Mouse (Mus musculus): ENCODE results near the gene Fam173b. TPM values are rescaled to one million over a fixed set of nuclear protein-coding genes. Genes with fewer than 3 reads are reported as not detected.

Fam173b gene
- polyA plus RNA-seq, 1 experiment from 2014 or later: 12.0 TPM

DNA sequence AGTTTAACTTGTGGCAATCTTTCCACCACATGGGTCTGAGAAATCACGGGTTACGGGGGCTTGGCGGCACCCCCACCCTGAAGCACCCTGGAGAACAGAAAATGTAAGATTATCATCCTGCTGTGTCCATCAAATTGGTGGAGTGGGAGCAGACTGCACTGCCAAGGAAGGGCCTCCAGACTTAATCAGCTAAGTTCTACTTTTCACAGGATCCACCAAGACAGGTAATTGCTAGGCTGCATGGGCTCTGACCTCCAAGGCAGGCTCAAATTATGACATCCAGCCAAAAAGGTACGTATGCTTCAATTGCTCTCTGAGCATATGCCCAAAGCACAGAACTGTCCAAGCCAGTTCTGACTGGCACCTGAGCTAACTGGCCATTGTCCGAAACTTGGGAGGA is 11.5 kb upstream of the Fam173b start:
- Histone ChIP-seq H3K4me2 (no peak overlapping the region), H3K9ac (no peak overlapping the region), H3K27ac (no peak overlapping the region), H3K36me3 (ENCODE audit: poor library complexity, severe bottlenecking) (peaks cover 68% of the 10 kb centered on the region), H3K9me3 (replicated peaks) (no peaks in the 10 kb centered on the region), H3K4me3 (no peak overlapping the region), H3K4me1 (no peaks in the 10 kb centered on the region), H3K27me3 (no peaks in the 10 kb centered on the region)
- no peak for ATAC-seq
- WGBS: 92% methylated on average over 5 of the region's 5 CpGs

DNA sequence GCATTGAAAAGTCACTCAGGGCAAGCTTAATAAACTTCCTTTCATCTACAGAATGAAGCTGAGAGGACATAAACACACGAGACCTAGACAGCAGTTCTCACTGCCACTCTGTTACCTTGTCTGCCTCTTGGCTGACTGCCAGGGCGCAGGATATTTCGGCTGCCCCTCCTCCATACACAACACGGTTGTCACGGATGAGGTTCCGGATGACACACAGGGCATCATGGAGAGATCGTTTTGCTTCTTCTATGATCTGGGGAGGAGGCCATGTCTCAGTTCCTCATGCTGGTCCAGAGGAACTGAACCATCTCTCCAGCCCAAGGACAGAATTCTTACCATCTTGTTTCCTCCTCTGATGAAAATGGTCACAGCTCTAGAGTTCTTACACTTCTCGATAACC is 9.1 kb upstream of the Fam173b start:
- H3K9ac ChIP-seq: no peak overlapping the region
- H3K36me3 ChIP-seq (ENCODE audit: poor library complexity, severe bottlenecking): peaks cover 92% of the 10 kb centered on the region
- no peak overlapping the region for H3K27ac ChIP-seq
- 86% methylated on average over 8 of the region's 8 CpGs for WGBS
- H3K4me1 ChIP-seq: no peaks in the 10 kb centered on the region
- no peaks in the 10 kb centered on the region for H3K27me3 ChIP-seq
- no peak overlapping the region for H3K4me2 ChIP-seq
- H3K9me3 ChIP-seq (replicated peaks): no peaks in the 10 kb centered on the region
- no peak overlapping the region for H3K4me3 ChIP-seq
- no peak for ATAC-seq

DNA sequence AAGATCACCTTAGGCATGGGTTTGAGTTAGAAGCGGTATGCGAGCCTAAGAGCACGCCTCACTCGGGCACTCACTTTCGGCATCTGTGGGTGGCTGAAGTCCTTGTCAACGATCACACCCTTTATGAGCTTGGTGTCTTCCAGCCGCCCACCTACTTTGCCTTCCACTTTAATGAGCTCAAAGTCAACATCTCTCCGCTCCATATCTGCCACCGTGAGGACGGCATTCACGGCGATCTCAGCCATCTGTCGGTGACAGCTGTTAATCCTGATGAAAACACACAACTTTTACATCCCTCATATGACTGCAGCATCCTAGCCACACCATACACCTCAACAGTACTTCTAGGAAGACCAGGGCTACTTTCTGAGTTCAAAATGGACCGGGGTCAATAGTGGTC is 7.4 kb upstream of the Fam173b start:
- Histone ChIP-seq H3K27me3 (no peaks in the 10 kb centered on the region), H3K9ac (no peak overlapping the region), H3K27ac (no peak overlapping the region), H3K4me1 (peaks cover 10% of the 10 kb centered on the region), H3K4me2 (no peak overlapping the region), H3K9me3 (replicated peaks) (no peaks in the 10 kb centered on the region), H3K4me3 (no peak overlapping the region), H3K36me3 (ENCODE audit: poor library complexity, severe bottlenecking) (peaks cover 87% of the 10 kb centered on the region)
- no peak for ATAC-seq
- 88% methylated on average over 14 of the region's 14 CpGs for WGBS

DNA sequence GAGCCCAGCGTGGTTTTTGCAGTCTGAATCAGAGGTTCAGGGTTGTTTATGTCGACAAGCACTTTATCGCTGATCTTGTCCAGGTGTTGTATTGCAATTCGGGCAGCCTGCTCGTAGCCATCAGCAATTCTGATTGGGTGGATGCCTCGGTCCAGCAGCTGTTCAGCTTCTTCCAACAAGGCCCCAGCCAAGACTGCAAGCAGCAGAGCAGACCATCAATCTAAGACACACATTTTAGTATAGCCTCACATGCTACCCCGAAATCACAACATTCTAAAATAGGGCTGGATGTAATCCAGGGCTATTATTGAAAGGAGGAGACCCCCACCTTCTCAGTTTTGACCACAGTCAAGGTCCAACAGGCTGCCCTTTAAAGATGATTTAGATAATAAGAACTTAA is 6.0 kb upstream of the Fam173b start:
- ATAC-seq: no peak
- peaks cover 24% of the 10 kb centered on the region for H3K4me1 ChIP-seq
- no peak overlapping the region for H3K4me3 ChIP-seq
- no peak overlapping the region for H3K9ac ChIP-seq
- H3K4me2 ChIP-seq: no peak overlapping the region
- no peaks in the 10 kb centered on the region for H3K27me3 ChIP-seq
- no peaks in the 10 kb centered on the region for H3K9me3 ChIP-seq (replicated peaks)
- H3K27ac ChIP-seq: no peak overlapping the region
- 96% methylated on average over 7 of the region's 7 CpGs for WGBS
- peaks cover 74% of the 10 kb centered on the region for H3K36me3 ChIP-seq (ENCODE audit: poor library complexity, severe bottlenecking)

DNA sequence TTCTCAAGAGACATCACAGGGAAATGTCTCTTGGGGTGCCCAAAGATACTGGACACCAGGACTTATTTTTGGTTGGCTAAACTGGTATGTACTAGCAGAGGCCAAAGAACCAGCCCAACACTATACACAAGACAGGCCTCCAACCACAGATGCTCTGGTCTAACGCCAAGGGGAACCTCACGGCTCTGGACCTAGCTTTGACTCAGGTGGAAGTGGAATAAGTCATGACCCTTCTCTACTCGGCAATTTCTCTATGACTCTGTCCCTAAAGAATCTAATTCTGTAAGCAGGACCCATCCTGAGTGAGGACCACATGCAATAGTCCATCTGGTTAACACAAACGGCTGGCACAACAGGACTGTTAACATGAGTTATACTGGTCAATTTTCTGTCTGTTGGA is 1.8 kb upstream of the Fam173b start:
- Histone ChIP-seq H3K27ac (no peak overlapping the region), H3K9ac (no peak overlapping the region), H3K4me3 (peak overlapping the region; percentile 98), H3K27me3 (no peaks in the 10 kb centered on the region), H3K36me3 (ENCODE audit: poor library complexity, severe bottlenecking) (peaks cover 32% of the 10 kb centered on the region), H3K4me1 (peaks cover 36% of the 10 kb centered on the region), H3K9me3 (replicated peaks) (no peaks in the 10 kb centered on the region), H3K4me2 (peak overlapping the region; percentile 89)
- no peak for ATAC-seq
- 79% methylated on average over 4 of the region's 4 CpGs for WGBS

DNA sequence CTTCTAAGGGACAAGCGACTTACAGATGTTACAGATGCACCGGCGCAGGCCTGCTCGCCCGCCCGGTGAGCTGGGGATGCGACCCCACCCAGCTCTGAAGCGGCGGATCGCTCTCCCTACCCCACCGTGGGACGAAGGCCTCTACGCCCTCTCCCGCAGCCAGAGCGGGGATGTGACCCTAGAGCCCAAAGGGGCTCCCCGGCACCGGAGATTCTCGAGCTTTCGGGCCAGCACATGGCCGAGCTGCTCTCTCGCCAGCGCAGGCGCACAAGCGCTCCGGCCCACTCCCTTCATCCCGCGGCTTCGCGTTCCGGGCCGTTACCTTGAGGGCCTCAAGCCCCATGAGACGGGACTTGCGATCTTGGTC is 390 bp upstream of the Fam173b start:
- H3K36me3 ChIP-seq (ENCODE audit: poor library complexity, severe bottlenecking): peaks cover 17% of the 10 kb centered on the region
- peak overlapping the region; percentile 89 for H3K4me2 ChIP-seq
- H3K27me3 ChIP-seq: no peaks in the 10 kb centered on the region
- ATAC-seq: peak; percentile 82
- H3K4me3 ChIP-seq: peak overlapping the region; percentile 98
- no peaks in the 10 kb centered on the region for H3K9me3 ChIP-seq (replicated peaks)
- WGBS: under 1% methylated on average over 32 of the region's 33 CpGs
- H3K4me1 ChIP-seq: peaks cover 36% of the 10 kb centered on the region
- H3K27ac ChIP-seq: peak overlapping the region; percentile 91
- peak overlapping the region; percentile 97 for H3K9ac ChIP-seq

DNA sequence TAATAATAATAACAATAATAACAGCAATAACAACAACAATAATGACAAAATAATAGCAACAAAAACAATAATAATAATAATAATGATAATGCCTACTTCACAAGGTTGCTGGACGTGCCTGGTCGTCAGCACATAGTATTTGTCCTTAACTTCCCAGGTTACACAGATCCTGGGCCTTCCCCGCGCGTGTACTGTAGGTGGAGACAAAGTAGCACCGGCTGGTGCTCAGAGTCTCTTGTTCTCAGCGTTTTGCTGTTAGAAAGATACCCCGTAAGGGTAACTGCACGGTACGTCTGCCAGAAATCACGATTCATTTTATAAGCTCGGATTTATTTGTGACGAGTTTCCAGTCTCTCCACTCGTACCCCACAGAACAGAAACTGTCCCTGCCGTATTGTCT is 774 bp downstream of the Fam173b start:
- no peaks in the 10 kb centered on the region for H3K9me3 ChIP-seq (replicated peaks)
- 6% methylated on average over 15 of the region's 15 CpGs for WGBS
- peak; percentile 74 for ATAC-seq

DNA sequence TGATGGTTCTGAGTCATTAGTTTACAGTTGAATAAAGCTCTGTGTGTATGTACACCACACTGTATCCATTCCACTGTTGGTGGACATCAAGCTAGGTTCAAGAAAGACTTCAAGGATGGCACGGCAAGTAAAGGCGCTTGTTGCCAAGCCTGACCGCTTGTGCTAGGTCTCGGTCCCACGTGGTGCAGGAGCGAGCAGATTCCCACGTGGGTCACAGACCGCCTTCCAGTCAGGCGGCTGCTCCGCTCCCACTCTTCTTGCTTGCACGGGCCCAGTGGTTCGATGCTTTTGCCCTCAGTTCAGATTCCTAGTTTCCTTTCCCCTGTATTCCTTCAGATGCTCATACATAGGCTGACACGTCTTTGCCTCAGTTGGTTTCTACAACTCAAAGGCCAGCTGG is 1.5 kb downstream of the Fam173b start:
- Histone ChIP-seq H3K4me3 (peak overlapping the region; percentile 98), H3K36me3 (ENCODE audit: poor library complexity, severe bottlenecking) (no peaks in the 10 kb centered on the region), H3K4me1 (peaks cover 36% of the 10 kb centered on the region), H3K27ac (no peak overlapping the region), H3K9ac (peak overlapping the region; percentile 97), H3K27me3 (no peaks in the 10 kb centered on the region), H3K4me2 (peak overlapping the region; percentile 68), H3K9me3 (replicated peaks) (no peaks in the 10 kb centered on the region)
- no peak for ATAC-seq
- 88% methylated on average over 13 of the region's 13 CpGs for WGBS

More for the DNA sequence above, 774 bp downstream of the Fam173b start:
- H3K36me3 ChIP-seq (ENCODE audit: poor library complexity, severe bottlenecking): peaks cover 6% of the 10 kb centered on the region
- peak overlapping the region; percentile 68 for H3K4me2 ChIP-seq
- H3K9ac ChIP-seq: peak overlapping the region; percentile 97
- H3K27me3 ChIP-seq: no peaks in the 10 kb centered on the region
- H3K27ac ChIP-seq: peak overlapping the region; percentile 91
- H3K4me1 ChIP-seq: peaks cover 36% of the 10 kb centered on the region
- H3K4me3 ChIP-seq: peak overlapping the region; percentile 98

DNA sequence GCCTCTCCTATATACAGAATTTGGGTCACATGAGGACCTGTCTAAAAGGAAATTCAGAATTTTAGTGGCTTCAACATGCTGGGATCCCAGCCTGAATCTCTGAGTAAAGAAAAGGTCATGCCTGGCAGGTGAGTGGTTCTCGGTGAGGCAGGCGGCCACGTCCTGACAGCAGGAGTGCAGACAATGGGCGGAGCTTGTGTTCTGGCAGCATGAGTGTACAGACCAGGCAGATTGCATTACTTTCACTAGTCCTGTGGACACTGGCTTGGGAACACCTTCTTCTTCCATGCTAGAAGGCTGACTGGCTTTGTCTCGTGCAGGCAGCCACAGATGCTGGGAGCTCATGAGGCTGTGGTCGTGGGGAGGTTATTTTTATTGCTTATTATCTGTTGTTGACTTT is 5.2 kb downstream of the Fam173b start:
- H3K9ac ChIP-seq: no peak overlapping the region
- H3K4me3 ChIP-seq: no peak overlapping the region
- 76% methylated on average over 6 of the region's 6 CpGs for WGBS
- ATAC-seq: no peak
- H3K36me3 ChIP-seq (ENCODE audit: poor library complexity, severe bottlenecking): peaks cover 7% of the 10 kb centered on the region; the same call in 1 of the 2 replicates
- no peak overlapping the region for H3K4me2 ChIP-seq
- no peak overlapping the region for H3K27ac ChIP-seq
- no peaks in the 10 kb centered on the region for H3K9me3 ChIP-seq (replicated peaks)
- H3K27me3 ChIP-seq: no peaks in the 10 kb centered on the region
- H3K4me1 ChIP-seq: peaks cover 9% of the 10 kb centered on the region

DNA sequence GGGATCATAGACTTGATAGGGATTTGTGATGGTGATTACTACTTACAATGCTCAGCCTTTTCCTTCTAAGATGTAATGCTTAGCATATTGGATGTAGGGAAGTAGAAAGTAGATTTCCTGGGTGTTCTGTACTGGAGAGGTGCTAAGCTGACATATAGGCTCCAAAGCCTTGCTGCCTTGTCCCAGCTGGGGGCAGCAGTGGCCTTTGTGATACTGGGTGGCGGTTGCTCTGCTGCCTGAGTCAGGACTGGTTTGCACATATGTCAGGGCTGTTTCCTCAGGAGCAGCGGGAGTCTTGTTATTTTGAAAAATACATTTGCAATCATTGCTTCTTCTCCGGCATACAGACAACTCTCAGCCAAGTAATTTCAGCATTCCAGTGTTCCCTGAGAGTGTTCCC is 9.4 kb downstream of the Fam173b start:
- no peak overlapping the region for H3K9ac ChIP-seq
- H3K27me3 ChIP-seq: no peaks in the 10 kb centered on the region
- H3K4me3 ChIP-seq: no peak overlapping the region
- H3K4me2 ChIP-seq: no peak overlapping the region
- ATAC-seq: peak; percentile 87
- 66% methylated on average over 3 of the region's 3 CpGs for WGBS
- H3K36me3 ChIP-seq (ENCODE audit: poor library complexity, severe bottlenecking): peaks cover 9% of the 10 kb centered on the region; the same call in 1 of the 2 replicates
- H3K4me1 ChIP-seq: no peaks in the 10 kb centered on the region
- H3K27ac ChIP-seq: no peak overlapping the region
- H3K9me3 ChIP-seq (replicated peaks): no peaks in the 10 kb centered on the region

DNA sequence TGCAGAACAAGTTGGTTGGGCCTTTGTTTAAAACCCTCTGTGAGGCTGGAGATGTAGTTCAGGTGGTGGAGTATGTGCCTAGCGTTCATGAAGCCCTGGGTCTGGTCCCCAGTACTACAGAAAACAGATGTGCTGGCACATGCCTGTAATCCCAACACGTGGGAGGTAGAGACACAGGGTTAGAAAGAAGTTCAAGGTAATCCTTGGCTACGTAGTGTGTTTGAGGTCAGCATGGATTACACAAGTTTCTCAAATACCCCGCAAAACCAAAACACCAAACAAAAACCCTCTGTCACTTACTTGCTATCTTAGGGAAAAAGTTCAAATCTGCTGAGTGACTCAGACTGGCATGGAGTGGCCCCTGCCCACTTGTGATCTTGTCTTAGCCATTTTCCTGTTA is 10.3 kb downstream of the Fam173b start:
- Histone ChIP-seq H3K4me3 (no peak overlapping the region), H3K4me1 (no peaks in the 10 kb centered on the region), H3K9ac (no peak overlapping the region), H3K36me3 (ENCODE audit: poor library complexity, severe bottlenecking) (peaks cover 14% of the 10 kb centered on the region), H3K27me3 (no peaks in the 10 kb centered on the region), H3K27ac (no peak overlapping the region), H3K4me2 (no peak overlapping the region), H3K9me3 (replicated peaks) (no peaks in the 10 kb centered on the region)
- ATAC-seq: no peak
- WGBS: 96% methylated on average over 4 of the region's 4 CpGs

DNA sequence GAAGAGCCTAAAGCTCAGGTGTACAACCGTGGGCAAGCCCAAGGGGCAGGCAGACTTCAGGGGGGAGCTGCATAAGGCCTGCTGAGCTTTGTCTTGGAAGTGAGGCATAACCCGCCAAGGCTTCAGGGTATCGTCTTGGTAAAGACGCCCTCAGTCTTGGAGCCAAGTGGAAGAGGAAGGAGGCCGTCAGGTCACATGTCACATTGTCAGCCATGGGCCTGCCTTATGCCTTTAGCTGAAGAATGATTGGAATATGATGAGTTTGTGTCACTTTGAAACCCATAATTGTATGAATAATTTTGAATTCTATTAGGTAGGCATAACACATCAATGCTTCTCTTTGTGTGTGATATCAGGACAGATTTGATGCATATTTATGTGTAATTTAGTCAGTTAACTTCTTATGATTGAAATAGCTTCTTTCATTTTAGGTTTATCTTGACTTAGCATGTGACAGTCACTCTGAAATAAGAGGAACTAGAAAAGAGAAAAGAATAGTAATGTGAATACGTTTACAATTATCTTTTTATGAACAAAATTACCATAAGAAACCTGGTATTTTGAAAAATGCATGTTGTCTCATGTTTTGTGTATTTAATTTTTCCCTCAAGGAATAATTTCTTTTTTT is 12.3 kb downstream of the Fam173b start:
- Histone ChIP-seq H3K4me1 (no peaks in the 10 kb centered on the region), H3K9ac (no peak overlapping the region), H3K27me3 (no peaks in the 10 kb centered on the region), H3K4me3 (no peak overlapping the region), H3K27ac (no peak overlapping the region), H3K4me2 (no peak overlapping the region), H3K9me3 (replicated peaks) (no peaks in the 10 kb centered on the region), H3K36me3 (ENCODE audit: poor library complexity, severe bottlenecking) (peaks cover 32% of the 10 kb centered on the region)
- peak; percentile 17; the same call in 1 of the 2 replicates for ATAC-seq
- 90% methylated on average over 6 of the region's 6 CpGs for WGBS

DNA sequence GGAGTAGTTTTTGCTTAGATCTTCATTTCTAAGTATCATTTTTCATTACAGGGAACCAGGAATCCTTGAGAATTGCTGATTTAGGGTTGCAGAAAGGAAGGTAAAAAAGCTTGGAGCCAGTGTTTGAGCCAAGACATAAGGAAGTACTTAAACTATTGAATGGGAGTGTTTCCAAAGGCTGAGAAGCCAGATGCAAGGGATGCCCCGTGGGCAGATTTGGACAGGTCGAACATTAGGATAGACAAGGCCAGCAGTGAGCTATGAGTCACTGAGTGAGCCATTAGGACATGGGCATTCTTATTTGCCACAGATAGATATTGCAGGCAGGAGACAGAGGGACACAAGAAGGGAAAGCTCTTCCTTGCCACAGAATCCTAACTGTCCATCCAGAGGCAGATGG is 13.0 kb downstream of the Fam173b start:
- 91% methylated on average over 2 of the region's 2 CpGs for WGBS
- no peak for ATAC-seq
- H3K4me3 ChIP-seq: no peak overlapping the region
- H3K9me3 ChIP-seq (replicated peaks): no peaks in the 10 kb centered on the region
- no peak overlapping the region for H3K27ac ChIP-seq
- H3K4me1 ChIP-seq: no peaks in the 10 kb centered on the region
- H3K27me3 ChIP-seq: no peaks in the 10 kb centered on the region
- H3K4me2 ChIP-seq: no peak overlapping the region
- peaks cover 35% of the 10 kb centered on the region for H3K36me3 ChIP-seq (ENCODE audit: poor library complexity, severe bottlenecking)
- H3K9ac ChIP-seq: no peak overlapping the region

All from forebrain, embryonic 13.5 days (tissue).